Mouse (Mus musculus) frontal cortex, postnatal 14 days (tissue): ENCODE results near the gene Slc25a42.
A peak's percentile ranks its signal among the peaks of the same experiment; 100 is the strongest.
"Not testable (repeated sequence)": the region's sequence is repeated elsewhere in the genome, so short reads cannot be mapped to it uniquely, and the experiment has no call there.

Experiments used
- DNase-seq, 2 experiments: peaks; one replicate each; pipeline ENCODE4 v3.0.0; 2022; ENCODE audit warnings: low spot score in 2 of 2

Gene Slc25a42

GRCm38 (mm10) chr8:70212112-70213055 lies at the start of gene Slc25a42:
Gene Slc25a42, minus strand, starts transcription at chr8:70212305.
- peak; percentile 97 to 99 for DNase-seq

- no peak for DNase-seq
Measured at GRCm38 (mm10) chr8:70259043-70259442, 46.9 kb upstream of the Slc25a42 start.

- DNase-seq, result no peak
Measured at GRCm38 (mm10) chr8:70258600-70258999, 46.5 kb upstream of the Slc25a42 start.

- DNase-seq, result no peak
Measured at GRCm38 (mm10) chr8:70257456-70257855, 45.4 kb upstream of the Slc25a42 start.

GRCm38 (mm10) chr8:70254628-70255027 lies 42.5 kb upstream of the Slc25a42 start:
- DNase-seq, result no peak

DNA sequence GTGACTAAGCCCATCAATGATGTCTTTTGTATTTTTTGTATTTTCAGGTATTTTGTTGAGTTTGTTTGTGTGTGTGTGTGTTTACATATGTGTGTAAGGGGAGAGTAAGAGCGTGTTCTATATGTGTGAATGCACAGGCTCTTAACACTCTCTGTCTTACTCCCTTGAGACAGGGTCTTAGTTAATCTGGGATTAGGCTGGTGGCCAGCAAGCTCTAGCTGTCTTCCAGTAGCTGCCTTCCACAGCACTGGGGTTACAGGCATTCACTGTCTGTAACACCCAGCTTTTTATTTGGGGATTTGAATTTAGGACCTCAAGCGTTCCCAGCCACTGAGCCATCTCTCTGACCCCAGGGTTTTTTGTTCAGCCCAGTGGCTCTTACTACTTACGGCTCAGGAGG lies 35.7 kb upstream of the Slc25a42 start:
- no peak for DNase-seq

GRCm38 (mm10) chr8:70246622-70247021 lies 34.5 kb upstream of the Slc25a42 start:
- DNase-seq, result no peak

- DNase-seq, result no peak
Measured at GRCm38 (mm10) chr8:70240642-70241041, 28.5 kb upstream of the Slc25a42 start.

DNA sequence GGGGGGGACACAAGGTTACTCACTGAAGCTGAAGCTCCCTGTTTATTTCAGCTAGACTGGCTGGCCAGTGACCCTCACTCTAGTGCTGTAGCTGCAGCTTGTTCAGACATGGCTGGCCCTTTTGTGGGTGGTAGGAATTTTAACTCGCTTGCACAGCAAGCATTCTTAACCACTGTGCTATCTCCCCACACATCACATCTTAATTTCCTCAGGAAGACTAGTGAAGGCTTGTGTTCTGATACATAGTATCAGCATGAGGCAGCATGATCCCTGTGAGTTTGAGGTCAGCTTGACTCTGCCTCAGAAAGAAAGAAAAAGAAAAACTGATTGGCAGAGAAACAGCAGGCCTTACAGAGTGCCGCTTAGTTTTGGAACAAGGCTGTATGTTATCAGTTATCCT lies 25.7 kb upstream of the Slc25a42 start:
- no peak for DNase-seq

DNA sequence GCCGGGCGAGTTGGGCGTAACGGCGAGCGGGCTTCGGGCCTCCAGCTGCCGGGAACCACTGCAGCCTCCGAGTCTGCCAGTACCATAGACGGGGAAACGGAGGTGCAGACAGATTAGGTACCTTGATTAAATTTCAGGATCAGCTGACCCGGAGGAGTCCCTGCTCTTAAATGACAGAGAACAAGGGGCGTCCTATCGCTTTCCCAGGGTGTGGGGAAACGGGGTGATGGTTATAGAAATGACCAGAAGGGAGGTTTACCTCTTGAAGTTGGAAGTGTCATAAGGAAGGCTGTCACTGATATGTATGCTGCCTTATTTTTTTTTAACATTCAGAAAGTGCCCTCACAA lies 22.6 kb upstream of the Slc25a42 start:
- DNase-seq, result no peak

DNA sequence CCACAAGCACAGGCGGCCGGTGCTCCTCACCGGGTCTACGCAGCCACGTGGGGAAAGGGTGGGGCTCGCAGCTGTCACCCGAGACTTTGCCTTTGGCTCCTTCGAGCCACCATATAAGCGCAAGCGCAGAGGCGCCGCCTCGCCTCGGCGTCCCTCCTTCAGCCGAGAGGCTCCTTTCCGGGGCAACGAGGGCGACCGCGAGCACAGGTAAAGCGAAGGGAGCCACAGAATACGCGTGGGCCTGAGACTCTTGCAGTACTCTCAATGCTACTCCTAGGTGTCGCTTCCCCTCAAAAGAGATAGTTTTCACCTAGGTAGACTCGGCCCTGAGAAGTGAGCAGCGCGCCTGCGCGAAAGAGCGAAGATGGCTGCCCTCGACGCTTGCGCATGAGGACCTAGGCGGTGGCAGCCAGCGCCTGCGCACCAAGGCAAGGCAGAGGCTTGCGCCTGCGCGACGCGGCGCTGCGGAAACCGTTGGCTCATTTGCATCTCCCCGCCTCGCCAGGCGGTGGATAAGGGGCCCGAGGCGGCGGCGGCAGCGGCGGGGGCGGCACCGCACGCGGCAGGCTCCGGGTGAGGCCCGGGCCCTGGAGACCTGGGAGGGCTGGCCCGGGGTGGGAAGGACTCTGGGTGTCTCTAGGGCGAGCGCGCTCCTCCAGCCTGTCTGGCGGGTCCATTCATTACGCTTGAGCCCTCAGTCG lies 22.1 kb upstream of the Slc25a42 start, which contains the start of the genes Sugp2 and Armc6:
Gene Sugp2, plus strand, starts transcription at position 147 of the 701 bp plus-strand sequence.
Gene Armc6, minus strand, starts transcription at position 387 of the 701 bp plus-strand sequence.
- DNase-seq, result peak; percentile 92

GRCm38 (mm10) chr8:70233606-70234005 lies 21.5 kb upstream of the Slc25a42 start:
- DNase-seq, result peak in 1 of 2 experiments; percentile 20

- DNase-seq, result no peak
Measured at GRCm38 (mm10) chr8:70230837-70231236, 18.7 kb upstream of the Slc25a42 start.

- no peak for DNase-seq
Measured at GRCm38 (mm10) chr8:70227997-70228396, 15.9 kb upstream of the Slc25a42 start.

DNA sequence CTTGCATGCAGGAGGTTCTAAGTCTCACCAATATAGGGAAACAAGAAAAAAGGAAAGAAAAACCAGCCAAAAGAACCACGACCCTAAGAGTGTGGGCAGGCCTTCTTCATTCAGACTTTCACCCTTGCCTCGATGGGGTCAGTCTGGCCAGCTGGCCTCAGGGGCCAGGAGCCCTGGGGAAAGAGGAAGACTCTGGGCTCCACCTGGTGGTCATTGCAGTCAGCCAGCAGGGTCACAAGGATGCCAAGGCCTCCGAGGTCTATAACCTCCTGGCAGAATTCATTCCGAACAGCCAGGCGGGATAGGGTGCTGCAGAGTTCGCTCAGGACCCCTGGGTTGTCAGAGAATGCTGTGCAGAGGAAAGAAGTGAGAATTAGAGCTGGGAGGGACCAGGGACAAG lies 11.2 kb upstream of the Slc25a42 start:
- DNase-seq, result no peak

DNA sequence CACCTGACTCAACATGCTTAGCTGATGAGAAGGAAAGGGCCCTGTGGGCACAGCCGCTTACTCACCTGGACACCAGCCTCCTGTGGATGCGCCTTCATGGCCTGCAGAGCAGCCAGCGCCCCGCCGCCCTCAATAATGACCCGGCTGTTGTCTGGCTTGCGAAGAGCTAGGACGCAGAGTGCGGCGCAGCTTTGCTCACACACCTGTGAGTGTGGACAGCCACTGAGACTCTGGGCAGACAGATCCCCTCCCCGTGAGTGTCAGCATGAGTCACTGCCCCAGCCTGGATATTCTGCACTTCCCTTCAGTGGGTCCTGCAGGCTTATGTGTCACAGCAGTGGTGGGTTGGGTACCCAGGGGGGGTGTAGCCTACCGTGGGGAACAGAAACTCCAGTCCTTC lies 9.9 kb upstream of the Slc25a42 start:
- DNase-seq, result no peak

- no peak for DNase-seq
Measured at GRCm38 (mm10) chr8:70220911-70221310, 8.8 kb upstream of the Slc25a42 start.

DNA sequence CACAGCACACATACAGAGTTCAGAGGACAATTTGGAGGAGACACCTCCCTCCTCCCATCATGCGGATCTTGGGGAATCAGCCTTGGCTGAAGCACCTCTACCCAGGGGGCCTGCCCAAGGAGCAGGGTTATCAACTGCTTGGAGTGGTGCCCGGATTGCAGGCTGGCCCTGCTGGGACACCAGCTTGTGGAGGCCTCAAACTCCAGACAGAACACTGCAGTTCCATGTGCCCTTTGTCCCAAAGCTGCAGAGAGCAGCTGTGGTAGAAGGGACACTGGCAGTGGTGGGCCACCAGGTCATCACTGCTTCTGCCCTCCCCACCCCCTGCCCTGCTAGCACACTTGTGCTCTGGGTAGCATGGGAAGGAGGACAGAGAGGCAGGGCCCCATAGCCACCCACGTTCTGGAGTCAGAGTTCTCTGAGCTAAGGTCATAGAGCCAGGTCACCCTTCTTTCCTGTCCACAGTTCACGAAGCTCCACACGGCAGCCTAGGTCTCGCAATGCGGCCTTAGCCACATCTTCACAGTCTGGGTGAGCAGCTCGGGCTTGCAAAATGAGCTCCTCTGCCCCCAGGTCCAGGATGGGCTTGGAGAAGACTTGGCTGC lies 8.2 kb upstream of the Slc25a42 start:
- DNase-seq, result no peak

DNA sequence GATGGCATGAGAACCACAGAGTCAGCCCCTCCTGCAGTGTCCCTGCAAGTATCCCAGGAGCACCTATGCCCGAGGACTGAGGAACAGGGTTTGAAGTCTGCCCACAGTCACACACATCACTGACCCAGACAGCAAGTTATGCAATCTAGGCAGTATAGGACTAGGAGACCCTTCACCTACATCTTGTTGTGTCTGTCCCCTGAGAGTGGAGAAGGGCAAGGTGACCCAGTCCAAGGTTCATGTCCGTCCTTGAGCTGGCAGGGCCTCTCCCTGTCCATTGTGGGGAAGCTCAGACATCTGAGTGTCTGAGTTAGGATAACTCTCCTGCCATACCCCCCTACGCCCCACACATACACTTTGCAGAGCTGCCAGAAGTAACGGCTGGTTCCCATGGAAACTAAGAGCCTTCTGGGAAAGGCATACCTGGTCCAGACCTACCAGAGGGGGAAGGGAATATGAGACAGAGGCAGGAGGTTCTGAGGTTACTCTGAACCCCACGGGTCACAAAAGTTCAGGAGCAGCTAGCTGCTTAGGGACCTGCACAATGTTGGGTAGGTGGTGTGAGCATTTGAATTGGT lies 7.1 kb upstream of the Slc25a42 start:
- no peak for DNase-seq

DNA sequence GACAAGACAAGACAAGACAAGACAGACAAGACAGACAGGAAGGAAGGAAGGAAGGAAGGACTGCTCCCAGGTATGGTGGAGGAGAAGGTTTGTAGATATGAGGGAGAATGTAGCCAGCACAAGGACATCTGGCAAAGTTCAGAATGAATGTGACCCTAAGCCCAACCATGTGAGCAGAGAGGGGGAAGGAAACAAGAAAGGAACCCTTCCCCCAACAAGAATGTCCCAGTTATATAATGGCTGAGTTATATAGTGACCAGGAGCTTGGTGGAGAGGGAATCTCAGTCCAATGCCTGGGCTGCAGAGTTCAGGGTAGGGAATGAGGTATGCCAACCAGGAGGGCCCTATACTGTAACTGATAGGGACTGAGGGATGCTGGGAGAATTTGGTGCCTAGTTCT lies 5.3 kb upstream of the Slc25a42 start:
- no peak for DNase-seq

- DNase-seq, result peak; percentile 55 to 78
Measured at GRCm38 (mm10) chr8:70216566-70216965, 4.5 kb upstream of the Slc25a42 start.

DNA sequence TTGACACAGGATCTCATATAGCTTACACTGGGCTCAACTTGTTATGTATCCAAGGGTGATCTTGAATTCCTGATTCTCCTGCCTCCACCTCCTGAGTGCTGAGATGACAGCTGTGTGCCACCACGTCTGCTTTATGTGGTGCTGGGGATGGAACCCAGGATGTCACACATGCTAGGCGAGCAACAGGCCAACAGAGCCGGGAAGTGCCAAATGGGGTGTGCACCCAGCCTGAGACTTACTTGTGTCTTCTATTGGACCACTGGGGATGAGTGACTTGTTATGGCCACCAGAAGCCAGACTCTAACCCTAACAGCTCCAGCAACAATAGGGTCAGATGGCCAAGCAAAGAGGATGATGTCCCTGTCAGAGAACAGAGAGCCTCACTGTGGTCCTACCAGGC lies 4.1 kb upstream of the Slc25a42 start:
- not testable (repeated sequence) for DNase-seq
